Mouse (Mus musculus) cerebral cortex, adult 2 months (tissue): Measurements from ENCODE around the gene Tmem204.

Experiments
- WGBS: fragments of 180-500 bp; shearing (Covaris S2); methylation state at CpG from one replicate; pipeline ENCODE4 v1.1.7; 2018; 5-methylcytosine and 5-hydroxymethylcytosine counted together

Tmem204 gene

DNA sequence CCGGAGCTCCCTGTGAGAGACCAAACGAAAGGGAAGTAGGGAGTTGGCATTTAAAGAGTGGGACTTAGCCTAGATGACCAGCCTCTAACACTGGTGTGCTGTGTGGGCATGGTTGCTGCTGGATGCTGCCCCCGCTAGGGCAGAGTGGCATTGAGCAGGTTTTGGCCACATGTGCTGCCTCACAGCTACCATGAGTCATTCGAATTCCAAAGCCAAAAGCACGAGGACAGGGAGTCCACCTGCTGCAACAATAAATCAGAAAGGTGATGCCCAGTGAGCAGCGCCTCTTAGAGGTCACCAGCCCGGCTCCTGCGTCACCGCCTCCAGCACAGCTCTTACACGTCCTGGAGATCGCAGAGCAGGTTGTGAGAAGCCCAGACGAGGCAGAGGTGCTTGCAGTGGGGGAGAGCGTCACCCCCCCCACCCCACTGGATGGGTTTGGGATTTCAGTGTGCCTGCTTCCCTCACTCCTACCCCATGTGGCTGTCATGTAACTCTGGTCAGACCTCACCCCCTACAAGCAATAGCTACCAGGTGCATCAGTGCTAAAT lies 1.5 kb upstream of the Tmem204 start:
- 85% methylated on average over 13 of the region's 13 CpGs for WGBS

DNA sequence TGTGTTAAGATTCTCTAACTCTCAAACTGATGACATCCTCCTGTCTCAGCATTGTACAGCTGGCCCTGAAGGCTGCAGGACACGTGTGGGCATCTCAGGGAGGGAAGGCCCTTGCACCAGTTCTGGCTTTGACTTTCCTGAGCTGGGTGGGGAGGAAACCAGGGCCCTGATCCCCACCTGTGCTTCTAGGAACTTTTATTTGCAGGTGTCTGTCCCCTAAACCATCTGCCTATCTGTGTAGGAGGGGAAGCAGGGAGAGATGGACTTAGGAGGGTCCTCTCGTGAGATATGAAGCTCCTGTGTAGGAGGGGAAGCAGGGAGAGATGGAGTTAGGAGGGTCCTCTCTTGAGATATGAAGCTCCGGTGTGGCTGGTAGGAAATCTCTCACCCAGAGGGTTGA lies 504 bp downstream of the Tmem204 start:
- 61% methylated on average over 3 of the region's 3 CpGs for WGBS

DNA sequence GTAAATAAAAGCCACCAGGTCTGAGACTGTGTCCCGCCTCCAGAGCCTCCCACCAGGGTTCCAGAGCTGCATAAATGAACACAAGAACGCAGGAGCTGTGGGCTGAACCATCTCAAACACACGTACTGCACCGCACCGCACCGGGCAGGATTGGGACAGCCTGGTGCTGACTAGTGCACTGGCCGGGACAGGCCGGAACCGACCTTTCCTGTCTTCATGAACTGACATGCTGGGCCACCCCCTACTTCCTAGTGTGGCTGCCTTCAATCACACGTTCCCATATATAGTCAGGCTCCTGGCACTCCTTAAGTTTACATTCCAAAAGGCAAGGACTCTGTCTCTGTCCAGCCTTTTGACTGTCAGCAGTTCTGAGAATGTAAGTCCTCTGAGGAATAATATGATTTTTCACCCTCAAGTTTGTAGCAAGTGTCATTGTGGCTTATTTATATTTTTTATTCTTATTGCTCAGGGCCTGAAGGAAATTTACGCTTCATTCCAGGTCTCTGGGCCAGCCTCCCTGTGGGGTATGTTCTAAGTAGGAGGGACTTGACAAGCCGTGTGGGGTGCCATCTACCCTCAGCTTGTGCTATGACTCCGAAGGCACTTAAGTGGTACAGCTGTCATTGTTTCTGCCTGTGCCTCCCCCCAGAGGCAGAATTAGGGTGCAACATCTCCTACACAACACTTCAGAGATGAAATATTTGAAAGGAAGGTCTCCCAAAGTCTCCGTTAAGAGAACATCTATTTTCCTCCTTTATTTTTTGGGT lies 1.1 kb downstream of the Tmem204 start:
- WGBS, result 42% methylated on average over 14 of the region's 14 CpGs

GRCm38 (mm10) chr17:25080960-25081381 lies 2.4 kb downstream of the Tmem204 start:
- WGBS, result 55% methylated on average over 11 of the region's 11 CpGs

DNA sequence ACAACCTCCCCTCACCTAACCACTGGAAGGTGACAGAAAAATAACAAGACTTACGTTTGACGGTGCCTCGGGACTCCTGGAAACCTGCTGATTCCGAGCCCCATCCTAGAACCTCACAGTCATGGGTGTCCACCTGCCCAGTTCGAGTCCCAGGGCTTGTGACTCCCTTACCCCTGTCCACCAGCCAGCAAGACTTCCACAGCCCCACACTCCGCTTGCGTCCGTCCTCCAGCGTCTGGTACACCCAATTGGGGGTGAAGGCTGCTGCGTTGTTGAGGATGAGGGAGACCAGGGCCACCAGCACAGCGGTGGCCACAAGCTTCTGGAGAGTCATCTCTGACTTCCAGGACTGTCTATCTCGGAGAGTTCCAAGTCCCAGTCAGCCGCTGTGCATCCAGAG lies 3.2 kb downstream of the Tmem204 start:
- 72% methylated on average over 13 of the region's 13 CpGs for WGBS

- 40% methylated on average over 13 of the region's 13 CpGs for WGBS
Measured at GRCm38 (mm10) chr17:25077771-25078372, 5.5 kb downstream of the Tmem204 start.

DNA sequence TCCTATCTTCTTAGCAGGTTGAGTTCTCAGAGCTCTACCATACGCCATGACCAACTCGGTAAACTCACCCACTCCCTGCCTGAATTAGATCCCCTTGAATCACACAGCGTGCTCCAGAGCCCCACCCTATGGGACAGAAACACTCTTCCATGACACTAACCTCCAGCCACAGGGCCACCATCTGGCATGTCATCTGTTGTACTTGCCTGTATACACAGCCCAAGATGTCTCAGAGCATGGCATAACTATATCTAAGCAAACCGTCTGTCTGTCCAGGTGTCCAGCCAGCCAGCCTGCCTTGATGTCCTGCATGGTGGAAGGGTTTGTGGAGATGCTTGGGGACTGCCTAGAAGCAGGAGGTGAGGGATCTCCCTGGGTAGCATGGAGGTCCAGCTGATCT lies 6.5 kb downstream of the Tmem204 start:
- WGBS, result 51% methylated on average over 4 of the region's 4 CpGs

DNA sequence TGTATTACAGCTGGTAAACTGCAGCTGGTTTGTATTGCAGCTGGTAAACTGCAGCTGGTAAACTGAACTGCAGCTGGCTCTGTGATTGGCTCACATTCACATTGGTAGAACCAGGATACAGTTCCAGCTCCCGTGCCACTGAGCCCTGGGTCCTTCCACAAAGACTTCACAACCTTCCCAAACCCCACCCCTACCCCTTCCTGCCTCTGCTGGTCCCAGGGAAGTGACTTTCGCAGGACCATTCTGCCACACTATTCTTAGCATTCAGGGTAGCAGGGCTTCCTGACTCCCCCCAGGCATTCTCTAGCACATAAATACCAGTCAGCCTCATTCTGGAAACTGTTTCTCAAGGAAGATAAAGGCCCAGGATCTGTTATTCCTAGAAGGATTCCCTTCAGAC lies 14.7 kb downstream of the Tmem204 start:
- 74% methylated on average over 2 of the region's 2 CpGs for WGBS

DNA sequence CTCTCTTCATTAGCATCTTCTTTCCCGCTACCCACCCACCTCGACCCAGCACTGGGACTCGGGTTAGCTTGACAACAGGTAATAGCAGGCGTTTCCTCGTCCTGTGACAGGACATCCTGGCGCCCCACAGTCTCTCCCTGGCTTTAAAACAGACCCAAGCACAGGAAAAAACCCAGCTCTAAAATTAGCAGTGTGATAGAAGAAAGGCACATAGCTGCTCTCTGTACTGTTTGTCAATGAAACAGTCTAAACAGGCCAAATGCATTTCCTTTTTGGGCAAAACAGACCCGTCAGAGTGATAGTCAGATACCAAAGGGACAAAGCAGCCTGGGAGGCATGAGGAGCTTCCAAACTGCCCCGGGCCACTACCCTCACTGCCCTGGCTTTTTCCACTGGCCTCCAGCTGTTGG lies 15.9 kb downstream of the Tmem204 start:
- 64% methylated on average over 8 of the region's 8 CpGs for WGBS

- WGBS, result 78% methylated on average over 7 of the region's 7 CpGs
Measured at GRCm38 (mm10) chr17:25066595-25066994, 16.8 kb downstream of the Tmem204 start.

- WGBS, result 74% methylated on average over 3 of the region's 3 CpGs
Measured at GRCm38 (mm10) chr17:25065189-25065588, 18.2 kb downstream of the Tmem204 start.

DNA sequence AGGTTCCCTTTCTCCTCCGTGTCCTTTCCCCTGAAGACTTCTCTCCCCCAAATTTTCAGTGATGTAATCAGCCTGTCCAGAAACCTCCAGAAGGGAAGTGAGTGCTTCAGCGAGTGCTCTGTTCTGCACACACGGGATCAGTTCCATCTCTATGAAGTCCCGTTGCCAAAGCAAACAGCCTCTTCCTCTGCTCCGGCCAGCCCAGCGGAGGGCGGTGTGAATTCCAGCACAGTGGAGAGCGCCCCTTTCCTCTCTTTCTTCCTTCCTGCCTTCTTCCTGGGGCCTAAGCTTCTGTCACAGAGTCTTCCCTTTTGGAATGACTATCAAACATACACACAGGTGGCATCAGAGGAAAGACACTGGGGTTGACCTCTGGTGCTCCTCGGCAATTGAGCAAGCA lies 19.0 kb downstream of the Tmem204 start:
- WGBS, result 77% methylated on average over 9 of the region's 9 CpGs

GRCm38 (mm10) chr17:25063872-25064271 lies 19.5 kb downstream of the Tmem204 start:
- WGBS, result 64% methylated on average over 12 of the region's 12 CpGs

GRCm38 (mm10) chr17:25063261-25063660 lies 20.1 kb downstream of the Tmem204 start:
- WGBS, result 84% methylated on average over 4 of the region's 4 CpGs

- WGBS, result 94% methylated on average over 6 of the region's 6 CpGs
Measured at GRCm38 (mm10) chr17:25057041-25057440, 26.4 kb downstream of the Tmem204 start.

- 43% methylated on average over 9 of the region's 9 CpGs for WGBS
Measured at GRCm38 (mm10) chr17:25053274-25053673, 30.1 kb downstream of the Tmem204 start.

DNA sequence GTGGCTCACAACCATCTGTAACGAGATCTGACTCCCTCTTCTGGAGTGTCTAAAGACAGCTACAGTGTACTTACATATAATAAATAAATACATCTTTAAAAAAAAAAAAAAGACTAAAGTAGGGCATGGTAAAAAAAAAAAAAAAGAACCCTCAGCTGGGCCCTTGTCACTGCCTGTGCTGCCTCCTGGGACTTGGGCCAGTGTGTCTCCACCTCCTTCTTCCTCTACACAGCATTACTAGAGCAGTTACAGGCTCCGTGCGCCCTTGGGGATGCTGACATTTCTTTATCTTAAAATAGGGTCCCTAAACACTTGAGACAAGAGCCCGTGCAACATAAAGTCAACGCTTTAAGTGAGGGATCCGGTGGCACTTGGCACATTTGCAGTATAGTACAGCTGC lies 36.2 kb downstream of the Tmem204 start:
- 48% methylated on average over 6 of the region's 6 CpGs for WGBS

DNA sequence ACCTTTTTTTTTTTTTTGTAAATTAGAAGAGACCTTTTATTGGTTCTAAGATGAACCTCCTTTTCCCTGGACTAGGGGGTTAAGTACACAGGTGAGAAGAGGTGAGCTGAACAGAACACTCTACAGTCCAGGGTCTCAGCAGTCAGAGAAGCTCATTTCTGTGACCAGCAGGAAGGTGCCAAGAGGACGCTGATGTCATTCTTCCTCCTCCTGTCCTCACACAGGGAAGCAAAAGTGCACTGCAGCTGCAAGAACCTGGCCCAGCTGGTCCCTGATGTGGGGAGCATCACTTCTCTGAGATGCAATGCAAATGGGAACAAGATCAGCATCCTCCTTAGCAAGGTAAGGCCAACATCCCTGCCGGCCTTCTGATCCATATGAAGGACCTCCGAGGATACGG lies 38.1 kb downstream of the Tmem204 start:
- 86% methylated on average over 4 of the region's 4 CpGs for WGBS

GRCm38 (mm10) chr17:25044879-25045278 lies 38.5 kb downstream of the Tmem204 start:
- WGBS, result 78% methylated on average over 7 of the region's 7 CpGs

DNA sequence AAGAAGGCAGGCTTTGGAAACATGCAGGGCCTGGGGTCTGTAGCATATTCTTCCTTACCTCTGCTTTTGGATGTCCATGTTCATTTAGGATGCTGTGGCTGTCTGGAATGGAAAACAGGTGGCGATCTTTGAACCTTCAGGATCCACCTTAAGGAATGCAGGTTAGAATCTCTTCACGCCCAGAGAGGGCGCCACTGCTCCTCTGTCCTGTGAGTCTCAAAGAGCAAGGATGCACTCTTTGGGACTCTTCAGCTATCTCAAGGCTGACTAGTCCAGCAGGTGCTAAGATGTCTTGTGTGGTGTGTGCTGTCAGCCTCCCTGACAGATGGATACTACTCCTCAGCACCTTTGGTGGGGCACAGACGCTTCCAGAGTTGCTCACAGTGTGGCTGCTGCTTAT lies 47.2 kb downstream of the Tmem204 start:
- 68% methylated on average over 4 of the region's 4 CpGs for WGBS

DNA sequence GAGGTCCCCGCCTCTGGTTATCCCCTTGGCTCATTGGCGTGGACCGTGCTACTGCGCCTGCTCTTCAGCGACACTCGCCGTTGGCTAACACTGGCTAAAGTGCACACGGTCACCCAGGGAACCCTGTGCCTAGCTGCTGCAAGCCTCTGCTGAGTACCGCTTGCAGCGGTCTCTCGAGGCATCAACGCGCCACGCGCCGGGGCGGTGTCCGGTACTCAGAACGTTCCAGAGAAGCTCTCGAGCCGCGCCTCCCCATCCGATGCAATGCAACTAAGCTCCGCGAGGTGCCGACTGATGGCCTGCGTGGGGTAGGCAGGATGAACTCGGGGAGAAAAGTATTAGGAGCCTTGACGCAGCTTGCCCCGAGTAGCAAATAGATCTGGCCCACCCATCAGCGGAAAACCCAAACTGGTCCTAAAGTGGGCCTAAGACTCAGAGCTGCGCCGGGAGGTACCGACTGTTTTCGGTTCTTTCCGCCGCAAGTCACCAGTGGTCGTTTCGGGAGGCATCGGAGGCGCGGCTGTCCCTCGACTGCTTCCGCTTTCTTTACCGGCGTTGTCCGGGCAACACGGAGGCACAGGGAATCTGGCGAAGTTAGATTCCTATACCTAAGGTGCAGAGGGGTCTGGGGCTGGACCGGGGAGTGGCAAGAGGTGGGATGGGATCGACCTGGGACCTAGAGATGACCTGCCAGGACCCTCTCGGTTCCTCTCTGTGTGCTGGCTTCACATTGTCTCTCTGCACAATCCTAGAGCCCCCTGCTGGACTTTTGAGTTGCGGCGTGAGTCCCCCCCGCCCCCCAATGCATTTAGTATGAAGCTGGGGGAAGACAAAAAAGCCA lies 66.9 kb downstream of the Tmem204 start:
- WGBS, result under 1% methylated on average over 55 of the region's 55 CpGs

DNA sequence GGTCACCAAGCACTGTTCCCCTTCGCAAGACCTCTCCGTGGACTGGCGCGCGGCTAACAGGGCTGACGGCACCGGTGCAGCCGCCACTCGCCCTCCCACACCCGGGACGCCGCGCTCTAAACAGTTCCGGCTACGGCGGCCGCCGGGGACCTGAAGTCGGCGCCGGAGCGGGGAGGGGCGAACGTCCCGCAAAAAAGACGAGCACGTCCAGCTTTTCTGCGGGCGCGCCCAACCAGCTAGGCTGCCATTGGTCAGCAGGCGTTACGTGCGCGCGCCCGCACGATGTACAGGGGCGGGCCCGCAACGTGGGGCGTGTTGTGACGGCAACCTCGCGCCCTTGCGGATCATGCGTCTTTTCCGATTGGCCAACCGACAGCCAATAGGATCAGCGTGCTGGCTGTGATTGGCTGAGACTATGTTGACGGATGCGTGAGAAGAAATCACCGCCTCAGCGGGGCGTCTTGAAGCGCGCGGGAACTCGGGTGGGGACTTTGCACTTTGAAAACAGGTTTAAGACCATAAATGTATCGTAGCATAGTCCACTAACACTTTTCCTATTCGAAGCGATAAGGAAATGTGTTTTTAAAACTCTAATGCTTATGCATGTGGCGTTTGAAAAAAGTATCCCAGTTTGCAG lies 67.6 kb downstream of the Tmem204 start, which contains the start of the genes Cramp1l and Ift140:
TSS of gene Cramp1l (minus strand) at position 134 of the 637 bp plus-strand sequence.
TSS of gene Ift140 (plus strand) at position 431 of the 637 bp plus-strand sequence.
- WGBS, result under 1% methylated on average over 62 of the region's 62 CpGs
